Mouse (Mus musculus): ENCODE measurements around the gene Apbb1. TPM values are rescaled to one million over a fixed set of nuclear protein-coding genes. Genes with fewer than 3 reads are reported as not detected.

Apbb1 gene
- total RNA-seq, 1 experiment = 19.9 TPM

- in situ Hi-C loops (cut with MboI; ENCODE audit: low sequenced_read_pairs in 2 of 2, unreplicated experiment in 2 of 2) = no loop called here
- Histone ChIP-seq H3K9ac (ENCODE audit: insufficient read depth, low read depth, low read length, poor library complexity, severe bottlenecking) (no peak overlapping the region), H3K4me3 (ENCODE audit: insufficient read depth in 1 of 2, low read depth in 1 of 2, low read length in 2 of 2, poor library complexity in 1 of 2, severe bottlenecking in 1 of 2) (no peak overlapping the region), H3K9me3 (ENCODE audit: control insufficient read depth, insufficient read depth, low read depth, low read length) (no peaks in the 10 kb centered on the region), H3K27ac (ENCODE audit: insufficient read depth, low read depth, low read length, poor library complexity, severe bottlenecking) (no peak overlapping the region), H3K36me3 (ENCODE audit: control insufficient read depth, insufficient read depth, low read length, poor library complexity, severe bottlenecking) (no peaks in the 10 kb centered on the region), H3K4me1 (ENCODE audit: control insufficient read depth in 2 of 2, insufficient read depth in 2 of 2, low read length in 2 of 2, poor library complexity in 1 of 2) (peaks cover 0 to 2% of the 10 kb centered on the region in 2 experiments; a peak in 1 of 4 replicates)
- DNase-seq (ENCODE audit: low read depth, low spot score) = no peak
- no peak for TF ChIP-seq ZNF384 (IDR thresholded peaks at IDR 0.05; ENCODE audit: low read depth, low read length)
- no peak for TF ChIP-seq ZC3H11A (IDR thresholded peaks at IDR 0.05; ENCODE audit: borderline replicate concordance, low read depth, low read length)
- TF ChIP-seq CHD2 (IDR thresholded peaks at IDR 0.05; ENCODE audit: low read depth, low read length) = no peak
- TF ChIP-seq HCFC1 (IDR thresholded peaks at IDR 0.05; ENCODE audit: borderline replicate concordance, insufficient read depth, low read length) = no peak
- no peak for TF ChIP-seq MAFK (IDR thresholded peaks at IDR 0.05; ENCODE audit: insufficient read depth, low read depth, low read length)
Observed at GRCm38 (mm10) chr7:105563367-105563766, 18.1 kb downstream of the Apbb1 start.

GRCm38 (mm10) chr7:105562317-105562716, 19.1 kb downstream of the Apbb1 start:
- no peak overlapping the region for H3K9ac ChIP-seq (ENCODE audit: insufficient read depth, low read depth, low read length, poor library complexity, severe bottlenecking)
- no peak for DNase-seq (ENCODE audit: low read depth, low spot score)
- no peaks in the 10 kb centered on the region; the same call in 1 of the 2 replicates for H3K36me3 ChIP-seq (ENCODE audit: control insufficient read depth, insufficient read depth, low read length, poor library complexity, severe bottlenecking)
- no peaks in the 10 kb centered on the region for H3K4me1 ChIP-seq (ENCODE audit: control insufficient read depth in 2 of 2, insufficient read depth in 2 of 2, low read length in 2 of 2, poor library complexity in 1 of 2)
- no peak overlapping the region for H3K4me3 ChIP-seq (ENCODE audit: insufficient read depth in 1 of 2, low read depth in 1 of 2, low read length in 2 of 2, poor library complexity in 1 of 2, severe bottlenecking in 1 of 2)
- no peak for TF ChIP-seq HCFC1 (IDR thresholded peaks at IDR 0.05; ENCODE audit: borderline replicate concordance, insufficient read depth, low read length)
- TF ChIP-seq ZNF384 (IDR thresholded peaks at IDR 0.05; ENCODE audit: low read depth, low read length) = no peak
- no peak for TF ChIP-seq CHD2 (IDR thresholded peaks at IDR 0.05; ENCODE audit: low read depth, low read length)
- no peak for TF ChIP-seq MAFK (IDR thresholded peaks at IDR 0.05; ENCODE audit: insufficient read depth, low read depth, low read length)
- TF ChIP-seq ZC3H11A (IDR thresholded peaks at IDR 0.05; ENCODE audit: borderline replicate concordance, low read depth, low read length) = no peak
- no peaks in the 10 kb centered on the region for H3K9me3 ChIP-seq (ENCODE audit: control insufficient read depth, insufficient read depth, low read depth, low read length)
- no peak overlapping the region for H3K27ac ChIP-seq (ENCODE audit: insufficient read depth, low read depth, low read length, poor library complexity, severe bottlenecking)
- in situ Hi-C loops (cut with MboI; ENCODE audit: low sequenced_read_pairs in 2 of 2, unreplicated experiment in 2 of 2) = no loop called here

GRCm38 (mm10) chr7:105559016-105559415, 22.4 kb downstream of the Apbb1 start:
- in situ Hi-C loops (cut with MboI; ENCODE audit: low sequenced_read_pairs in 2 of 2, unreplicated experiment in 2 of 2) = no loop called here
- no peak overlapping the region for H3K9ac ChIP-seq (ENCODE audit: insufficient read depth, low read depth, low read length, poor library complexity, severe bottlenecking)
- H3K27ac ChIP-seq (ENCODE audit: insufficient read depth, low read depth, low read length, poor library complexity, severe bottlenecking) = no peak overlapping the region
- no peaks in the 10 kb centered on the region for H3K4me1 ChIP-seq (ENCODE audit: control insufficient read depth in 2 of 2, insufficient read depth in 2 of 2, low read length in 2 of 2, poor library complexity in 1 of 2)
- H3K36me3 ChIP-seq (ENCODE audit: control insufficient read depth, insufficient read depth, low read length, poor library complexity, severe bottlenecking) = no peaks in the 10 kb centered on the region; the same call in 1 of the 2 replicates
- no peak for DNase-seq (ENCODE audit: low read depth, low spot score)
- no peak for TF ChIP-seq HCFC1 (IDR thresholded peaks at IDR 0.05; ENCODE audit: borderline replicate concordance, insufficient read depth, low read length)
- no peak for TF ChIP-seq MAFK (IDR thresholded peaks at IDR 0.05; ENCODE audit: insufficient read depth, low read depth, low read length)
- no peak for TF ChIP-seq ZNF384 (IDR thresholded peaks at IDR 0.05; ENCODE audit: low read depth, low read length)
- no peak for TF ChIP-seq ZC3H11A (IDR thresholded peaks at IDR 0.05; ENCODE audit: borderline replicate concordance, low read depth, low read length)
- no peak for TF ChIP-seq CHD2 (IDR thresholded peaks at IDR 0.05; ENCODE audit: low read depth, low read length)
- no peak overlapping the region for H3K4me3 ChIP-seq (ENCODE audit: insufficient read depth in 1 of 2, low read depth in 1 of 2, low read length in 2 of 2, poor library complexity in 1 of 2, severe bottlenecking in 1 of 2)
- H3K9me3 ChIP-seq (ENCODE audit: control insufficient read depth, insufficient read depth, low read depth, low read length) = no peaks in the 10 kb centered on the region

- Histone ChIP-seq H3K4me1 (ENCODE audit: control insufficient read depth in 2 of 2, insufficient read depth in 2 of 2, low read length in 2 of 2, poor library complexity in 1 of 2) (0 out of 4 replicates have a peak, but pooled peaks cover 0 to 4% of the 10 kb centered on the region in 2 experiments), H3K27ac (ENCODE audit: insufficient read depth, low read depth, low read length, poor library complexity, severe bottlenecking) (no peak overlapping the region), H3K9me3 (ENCODE audit: control insufficient read depth, insufficient read depth, low read depth, low read length) (no peaks in the 10 kb centered on the region), H3K4me3 (ENCODE audit: insufficient read depth in 1 of 2, low read depth in 1 of 2, low read length in 2 of 2, poor library complexity in 1 of 2, severe bottlenecking in 1 of 2) (no peak overlapping the region), H3K36me3 (ENCODE audit: control insufficient read depth, insufficient read depth, low read length, poor library complexity, severe bottlenecking) (no peaks in the 10 kb centered on the region; the same call in 1 of the 2 replicates), H3K9ac (ENCODE audit: insufficient read depth, low read depth, low read length, poor library complexity, severe bottlenecking) (no peak overlapping the region)
- DNase-seq (ENCODE audit: low read depth, low spot score) = no peak
- TF ChIP-seq HCFC1 (IDR thresholded peaks at IDR 0.05; ENCODE audit: borderline replicate concordance, insufficient read depth, low read length) (no peak), ZC3H11A (IDR thresholded peaks at IDR 0.05; ENCODE audit: borderline replicate concordance, low read depth, low read length) (no peak), ZNF384 (IDR thresholded peaks at IDR 0.05; ENCODE audit: low read depth, low read length) (no peak), CHD2 (IDR thresholded peaks at IDR 0.05; ENCODE audit: low read depth, low read length) (no peak), MAFK (IDR thresholded peaks at IDR 0.05; ENCODE audit: insufficient read depth, low read depth, low read length) (no peak)
- in situ Hi-C loops (cut with MboI; ENCODE audit: low sequenced_read_pairs in 2 of 2, unreplicated experiment in 2 of 2) = no loop called here
Observed at GRCm38 (mm10) chr7:105557671-105558070, 23.8 kb downstream of the Apbb1 start.
